Mouse (Mus musculus) liver, postnatal 0 days (tissue): Measurements from ENCODE around the gene Lcn9. TPM values are rescaled to one million over a fixed set of nuclear protein-coding genes. Genes with fewer than 3 reads are reported as not detected.

Experiments used
- ATAC-seq: fragments of 200-750 bp; cut with Nextera tagmentation; 2 replicates; pipeline ENCODE4 v1.8.0; 2017; ENCODE audit warnings: mild to moderate bottlenecking, moderate library complexity
- DNase-seq: peaks from one replicate; pipeline ENCODE4 v3.0.0-alpha.2; 2016
- H3K27ac ChIP-seq: fragments of 300-500 bp; sonication (generic); 2 replicates; pipeline ENCODE4 v1.5.1; 2014; ENCODE audit warnings: antibody characterized with exemption, moderate library complexity, mild to moderate bottlenecking, low read depth
- H3K27me3 ChIP-seq: fragments of 300-500 bp; sonication (generic); 2 replicates; pipeline ENCODE4 v1.6.1; 2014; ENCODE audit warnings: low read length, control low read depth, mixed read lengths; ENCODE audit not compliant: insufficient read depth
- H3K36me3 ChIP-seq: fragments of 300-500 bp; sonication (generic); replicated peaks from 2 replicates; pipeline ENCODE4 v1.6.1; 2014; ENCODE audit warnings: mild to moderate bottlenecking, control low read depth, low read length, moderate library complexity, mixed read lengths; ENCODE audit not compliant: insufficient read depth
- H3K4me1 ChIP-seq: fragments of 300-500 bp; sonication (generic); 2 replicates; pipeline ENCODE4 v1.6.1; 2014; ENCODE audit warnings: antibody characterized with exemption, mild to moderate bottlenecking, control low read depth; ENCODE audit not compliant: insufficient read depth
- H3K4me2 ChIP-seq: fragments of 300-500 bp; sonication (generic); 2 replicates; pipeline ENCODE4 v1.6.1; 2014; ENCODE audit warnings: low read depth, mild to moderate bottlenecking, low read length, moderate library complexity, mixed read lengths
- H3K4me3 ChIP-seq: fragments of 300-500 bp; sonication (generic); 2 replicates; pipeline ENCODE4 v1.5.1; 2014; ENCODE audit warnings: low read depth, low read length
- H3K9ac ChIP-seq: fragments of 300-500 bp; sonication (generic); replicated peaks from 2 replicates; pipeline ENCODE4 v1.6.1; 2014; ENCODE audit warnings: mild to moderate bottlenecking, moderate library complexity
- H3K9me3 ChIP-seq: fragments of 300-500 bp; sonication (generic); 2 replicates; pipeline ENCODE4 v1.6.1; 2016; ENCODE audit warnings: mild to moderate bottlenecking, control low read depth, low read length, mixed read lengths
- CTCF ChIP-seq: sonication (generic); IDR thresholded peaks from 2 replicates; pipeline ENCODE4 v1.5.1; 2016; ENCODE audit warnings: antibody characterized with exemption, low read depth
- EP300 ChIP-seq: IDR thresholded peaks from 2 replicates; pipeline ENCODE4 v1.6.1; 2016; ENCODE audit warnings: antibody characterized with exemption, low read depth, mild to moderate bottlenecking
- WGBS: fragments of 180-500 bp; shearing (Covaris S2); extraction: QIAGEN DNeasy Blood & Tissue Kit; methylation state at CpG from one replicate; pipeline ENCODE4 v1.1.7; 2014; ENCODE audit not compliant: insufficient replicate concordance; 5-methylcytosine and 5-hydroxymethylcytosine counted together
- polyA plus RNA-seq: library from polyadenylated mRNA; unstranded; fragments of >200 nt; fragmentation: Nextera tagmentation; extraction: Ambion mirVana; gene quantifications from 2 replicates; pipeline ENCODE4 v1.2.1, GENCODE M21; 2015

Gene Lcn9
- polyA plus RNA-seq, 1 experiment from 2014 or later = not detected

DNA sequence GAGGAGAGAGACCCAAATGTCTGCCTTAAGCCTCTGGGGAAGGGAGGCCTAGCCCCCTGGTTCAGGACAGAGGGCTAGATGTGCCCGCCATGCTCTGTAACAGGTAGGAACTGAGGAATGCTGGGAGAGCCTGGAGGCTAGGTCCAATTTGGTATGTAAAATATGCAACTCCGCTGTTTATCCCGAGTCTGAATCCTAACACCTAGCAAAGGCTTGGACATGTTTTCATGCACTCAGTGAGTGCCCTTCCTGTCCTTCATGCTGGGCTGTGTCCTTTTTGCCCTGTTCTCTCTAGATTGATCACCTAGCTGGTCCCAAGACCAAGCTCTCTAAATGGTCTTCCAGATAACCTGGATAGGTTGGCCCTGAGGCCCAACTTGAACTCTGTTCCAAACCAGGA, 36.9 kb downstream of the Lcn9 start:
- Histone ChIP-seq H3K9ac (no peak overlapping the region), H3K36me3 (no peaks in the 10 kb centered on the region), H3K4me2 (no peak overlapping the region), H3K27ac (no peak overlapping the region), H3K27me3 (peaks cover 24% of the 10 kb centered on the region), H3K4me3 (no peak overlapping the region), H3K4me1 (peaks cover 3% of the 10 kb centered on the region), H3K9me3 (no peaks in the 10 kb centered on the region)
- no peak for DNase-seq
- WGBS = 73% methylated on average over 3 of the region's 3 CpGs
- TF ChIP-seq CTCF (no peak), EP300 (no peak)
- no peak for ATAC-seq

DNA sequence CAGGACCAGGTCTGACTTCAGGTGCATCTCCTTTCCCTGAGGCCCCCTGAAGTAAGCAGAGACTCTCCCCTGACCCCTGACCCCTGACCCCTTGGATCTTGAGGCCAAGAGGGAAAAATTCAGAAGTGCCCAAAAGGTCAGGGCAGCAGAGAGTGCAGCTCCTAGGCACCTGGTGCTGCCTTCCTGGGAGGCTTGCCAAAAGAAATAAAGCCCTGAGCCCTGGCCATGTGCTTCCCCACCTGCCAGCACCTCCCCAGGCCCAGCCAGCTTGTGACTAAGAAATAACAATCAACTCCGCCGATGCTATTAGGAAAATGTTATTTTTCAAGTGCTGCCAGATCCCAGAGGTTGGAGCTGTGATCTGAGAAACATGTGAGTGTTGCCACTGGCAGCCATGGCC, 39.1 kb downstream of the Lcn9 start:
- Histone ChIP-seq H3K4me1 (peaks cover 3% of the 10 kb centered on the region), H3K4me3 (no peak overlapping the region), H3K36me3 (no peaks in the 10 kb centered on the region), H3K9ac (no peak overlapping the region), H3K27me3 (peaks cover 30% of the 10 kb centered on the region), H3K9me3 (no peaks in the 10 kb centered on the region), H3K4me2 (no peak overlapping the region), H3K27ac (no peak overlapping the region)
- WGBS = 82% methylated on average over 2 of the region's 2 CpGs
- ATAC-seq (no peak), DNase-seq (no peak)
- TF ChIP-seq CTCF = no peak

- ATAC-seq = no peak
- 52% methylated on average over 5 of the region's 5 CpGs for WGBS
- Histone ChIP-seq H3K4me3 (no peak overlapping the region), H3K27ac (no peak overlapping the region), H3K4me2 (no peak overlapping the region), H3K9ac (no peak overlapping the region), H3K36me3 (no peaks in the 10 kb centered on the region), H3K27me3 (peaks cover 30% of the 10 kb centered on the region), H3K4me1 (peaks cover 3% of the 10 kb centered on the region), H3K9me3 (no peaks in the 10 kb centered on the region)
- TF ChIP-seq CTCF (no peak), EP300 (no peak)
- no peak for DNase-seq
These were observed 39.8 kb downstream of the Lcn9 start for GRCm38 (mm10) chr2:25862696-25863270.

- TF ChIP-seq EP300 (no peak), CTCF (no peak)
- Histone ChIP-seq H3K36me3 (no peaks in the 10 kb centered on the region), H3K4me2 (peak within 1 kb of the TSS; percentile 61), H3K27me3 (peaks cover 30% of the 10 kb centered on the region), H3K9ac (no peak within 1 kb of the TSS), H3K4me3 (peak within 1 kb of the TSS; percentile 30), H3K9me3 (no peaks in the 10 kb centered on the region), H3K27ac (no peak within 1 kb of the TSS), H3K4me1 (peaks cover 3% of the 10 kb centered on the region)
- ATAC-seq = no peak
- WGBS = 3% methylated on average over 46 of the region's 53 CpGs
- peak; percentile 34 for DNase-seq
These were observed 40.6 kb downstream of the Lcn9 start, which contains the start of gene Kcnt1 for GRCm38 (mm10) chr2:25863337-25864131. TSS of gene Kcnt1 (plus strand) at chr2:25863734.

- TF ChIP-seq EP300 (no peak), CTCF (no peak)
- Histone ChIP-seq H3K27ac (no peak overlapping the region), H3K4me1 (peaks cover 3% of the 10 kb centered on the region), H3K9me3 (no peaks in the 10 kb centered on the region), H3K9ac (no peak overlapping the region), H3K4me2 (peak overlapping the region; percentile 61), H3K36me3 (no peaks in the 10 kb centered on the region), H3K27me3 (peaks cover 30% of the 10 kb centered on the region), H3K4me3 (0 out of 2 replicates have a peak overlapping the region, but pooled peaks have one; percentile 30)
- WGBS = 8% methylated on average over 18 of the region's 18 CpGs
- ATAC-seq = no peak
- DNase-seq = no peak
These were observed 41.3 kb downstream of the Lcn9 start for GRCm38 (mm10) chr2:25864230-25864629.

GRCm38 (mm10) chr2:25865412-25865811, 42.5 kb downstream of the Lcn9 start:
- no peaks in the 10 kb centered on the region for H3K9me3 ChIP-seq
- H3K9ac ChIP-seq = no peak overlapping the region
- H3K27ac ChIP-seq = no peak overlapping the region
- no peak overlapping the region for H3K4me3 ChIP-seq
- H3K4me2 ChIP-seq = no peak overlapping the region
- no peaks in the 10 kb centered on the region for H3K36me3 ChIP-seq
- DNase-seq (no peak), ATAC-seq (no peak)
- peaks cover 30% of the 10 kb centered on the region for H3K27me3 ChIP-seq
- peaks cover 3% of the 10 kb centered on the region for H3K4me1 ChIP-seq
- 18% methylated on average over 4 of the region's 4 CpGs for WGBS
- TF ChIP-seq EP300 (no peak), CTCF (0 out of 2 replicates have a peak, but pooled peaks have one; percentile 9)
